Mouse (Mus musculus) T-helper 1 cell (primary cell): ENCODE data around the gene Ell3.
"Not testable (repeated sequence)": the region's sequence is repeated elsewhere in the genome, so short reads cannot be mapped to it uniquely, and the experiment has no call there.

Experiments used
- in situ Hi-C: fragments of 300-600 bp; cut with MboI, MseI; formaldehyde crosslinking; loops from one replicate; pipeline ENCODE4 v1.15.1; 2025; ENCODE audit warnings: high pct_unique_total_duplicates

The Ell3 gene

DNA sequence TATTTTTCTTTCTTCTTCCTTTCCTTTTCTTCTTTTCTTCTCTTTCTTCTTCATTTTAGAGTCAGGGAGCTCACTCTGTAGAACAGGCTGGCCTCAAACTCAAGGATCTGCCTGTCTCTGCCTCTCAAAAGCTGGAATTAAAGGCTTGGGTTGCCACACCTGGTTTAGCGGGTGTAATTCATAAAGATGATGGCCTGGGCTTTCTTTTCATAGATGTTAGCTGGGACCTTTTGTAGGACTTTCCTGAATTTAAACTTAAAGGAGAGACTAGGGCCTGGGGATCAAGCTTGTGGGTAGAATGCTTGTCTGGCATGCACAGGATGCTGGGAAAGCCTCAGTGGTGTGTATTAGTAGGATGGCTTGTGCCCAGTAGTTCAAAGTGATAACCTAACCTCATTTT lies at the start of gene Ell3:
Gene Ell3, minus strand, starts transcription at position 101 of the 400 bp plus-strand sequence.
- in situ Hi-C loops, result loop anchor here (5.0 kb wide), 1 partner anchor 37 kb away; no protein-coding TSS in a partner anchor

DNA sequence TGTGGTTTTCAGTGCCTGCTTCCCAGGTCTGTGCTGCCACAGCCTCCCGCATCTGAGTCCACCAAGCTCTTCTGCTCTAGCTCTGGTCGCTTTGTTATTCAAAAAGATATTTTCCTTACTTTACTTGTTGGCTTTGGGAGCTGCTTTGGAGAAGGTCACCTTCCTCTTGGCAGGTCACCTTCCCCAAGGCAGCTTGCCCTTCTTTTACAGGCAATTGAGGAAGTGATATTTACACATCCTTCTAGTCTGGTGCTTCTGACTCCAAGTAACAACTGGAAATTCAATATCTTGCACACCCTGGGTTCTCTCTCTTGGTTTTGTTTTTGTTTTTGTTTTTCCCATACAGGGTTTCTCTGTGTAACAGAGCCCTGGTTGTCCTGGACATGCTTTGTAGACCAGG lies 40.3 kb upstream of the Ell3 start:
- in situ Hi-C loops, result not testable (repeated sequence)

DNA sequence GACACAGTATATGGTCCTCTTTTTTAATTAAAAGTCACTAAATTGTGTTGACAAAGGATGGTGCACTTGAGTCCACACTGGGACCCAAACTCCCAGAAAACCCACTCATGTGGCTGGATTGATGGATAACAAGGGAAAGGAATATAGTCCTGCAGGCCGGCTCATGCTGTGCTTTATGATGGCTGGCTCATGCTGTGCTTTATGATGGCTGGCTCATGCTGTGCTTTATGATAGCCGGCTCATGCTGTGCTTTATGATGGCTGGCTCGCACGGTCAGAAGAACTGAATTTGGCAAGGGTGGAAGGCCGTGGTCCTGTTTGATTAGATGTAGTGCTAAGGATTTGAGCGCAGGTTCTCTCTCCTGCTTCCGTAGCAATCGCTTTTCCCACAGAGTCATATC lies 39.5 kb upstream of the Ell3 start:
- in situ Hi-C loops, result no loop called here

DNA sequence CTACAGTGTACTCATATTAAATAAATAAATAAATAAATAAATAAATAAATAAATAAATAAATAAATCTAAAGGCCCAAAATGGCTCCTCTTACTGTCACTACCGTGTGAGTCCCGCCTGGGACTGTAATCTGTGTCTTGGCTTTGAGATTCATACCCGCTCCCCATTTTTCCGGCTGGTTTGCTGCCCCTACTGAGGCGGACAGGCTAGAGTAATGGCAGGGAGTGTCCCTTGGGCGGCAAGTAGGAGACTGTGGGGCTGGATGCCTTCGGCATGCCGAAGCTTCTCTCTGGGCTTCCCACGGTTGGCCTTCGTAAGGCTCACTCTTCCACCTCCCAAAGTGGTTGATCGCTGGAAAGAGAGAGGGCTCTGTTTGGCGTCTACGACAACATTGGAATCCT lies 36.8 kb upstream of the Ell3 start:
- in situ Hi-C loops, result not testable (repeated sequence)

DNA sequence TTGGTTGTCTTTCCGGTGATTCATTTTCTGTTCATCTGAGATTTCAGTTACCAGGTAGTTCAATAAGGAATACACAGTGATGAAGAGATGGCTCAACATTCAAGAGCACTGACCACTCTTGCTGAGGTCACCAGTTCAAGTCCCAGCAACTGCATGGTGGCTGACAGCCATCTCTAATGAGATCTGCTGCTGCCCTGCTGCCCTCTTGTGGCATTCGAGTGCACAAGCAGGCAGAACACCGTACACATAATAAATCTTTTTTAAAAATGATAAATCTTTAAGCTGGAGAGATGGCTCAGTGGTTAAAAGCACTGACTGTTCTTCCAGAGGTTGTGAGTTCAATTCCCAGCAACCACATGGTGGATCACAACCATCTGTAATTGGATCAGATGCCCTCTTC lies 36.4 kb upstream of the Ell3 start:
- in situ Hi-C loops, result no loop called here

DNA sequence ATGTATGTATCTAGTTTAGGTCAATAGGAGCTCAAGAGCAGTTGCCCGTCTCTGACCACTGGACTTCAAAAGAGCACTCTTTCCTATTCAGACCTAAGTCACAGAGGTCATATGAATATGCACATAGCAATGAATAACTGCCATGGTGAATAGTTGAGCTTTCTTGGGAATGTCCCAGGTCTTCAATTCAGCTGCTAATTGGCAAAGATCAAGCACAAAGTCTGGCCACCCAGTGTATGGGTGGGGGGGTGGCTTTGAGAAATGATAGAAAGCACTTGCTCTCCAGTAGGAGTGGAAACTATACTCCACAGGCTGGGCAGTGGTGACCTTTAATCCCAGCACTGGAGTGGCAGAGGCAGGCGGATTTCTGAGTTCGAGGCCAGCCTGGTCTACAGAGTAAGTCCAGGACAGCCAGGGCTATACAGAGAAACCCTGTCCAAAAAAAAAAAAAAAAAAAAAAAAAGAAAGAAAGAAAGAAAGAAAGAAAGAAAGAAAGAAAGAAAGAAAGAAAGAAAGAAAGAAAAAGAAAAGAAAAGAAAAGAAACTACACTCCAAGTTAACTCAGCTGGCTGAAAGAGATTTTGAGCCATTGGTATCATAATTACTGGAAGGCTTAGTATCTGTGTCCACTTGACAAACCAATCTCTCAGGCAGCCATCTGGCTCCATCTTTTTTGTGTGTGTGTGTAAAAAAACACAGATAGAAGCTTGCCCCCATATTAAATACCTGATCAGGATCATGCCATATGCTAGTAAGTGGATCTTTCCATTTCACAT lies 33.6 kb upstream of the Ell3 start:
- in situ Hi-C loops, result no loop called here

DNA sequence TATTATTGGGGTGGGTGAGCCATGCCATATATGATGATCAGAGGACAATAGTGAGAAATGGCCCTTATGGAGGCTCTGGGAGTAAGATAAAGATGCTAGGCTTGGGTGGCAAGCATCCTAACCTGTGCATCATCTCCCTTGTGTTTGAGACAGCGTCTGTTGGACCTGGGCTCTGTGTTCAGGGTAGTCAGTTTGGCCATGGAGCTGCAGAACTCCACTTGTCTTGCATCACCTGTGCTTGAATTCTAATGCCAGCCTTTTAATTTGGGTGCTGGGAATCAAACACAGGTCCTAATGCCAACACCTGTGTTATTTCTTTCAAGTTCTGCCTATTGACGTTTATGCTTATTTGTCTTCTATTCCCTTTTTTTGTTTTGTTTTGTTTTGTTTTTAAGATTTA lies 31.2 kb upstream of the Ell3 start:
- in situ Hi-C loops, result not testable (repeated sequence)

DNA sequence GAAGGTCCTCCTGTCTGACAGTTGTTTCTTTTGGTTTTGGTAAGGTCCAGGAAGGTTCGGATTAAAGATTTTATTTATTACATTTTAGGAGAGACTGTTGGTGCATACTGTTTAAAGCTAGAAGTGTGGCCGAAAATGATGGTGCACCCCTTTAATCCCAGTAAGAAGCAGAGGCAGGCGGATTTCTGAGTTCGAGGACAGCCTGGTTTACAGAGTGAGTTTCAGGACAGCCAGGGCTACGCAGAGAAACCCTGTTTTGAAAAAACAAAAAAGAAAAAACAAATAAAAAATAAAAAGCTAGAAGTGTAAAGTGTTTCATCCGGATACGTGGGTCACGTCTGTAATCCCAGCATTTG lies 30.1 kb upstream of the Ell3 start:
- in situ Hi-C loops, result loop anchor here (5.0 to 25.0 kb wide), 2 partner anchors 33 to 1263 kb away; partner anchors contain the start of genes Bloc1s6, Mfap1a and Wdr76

DNA sequence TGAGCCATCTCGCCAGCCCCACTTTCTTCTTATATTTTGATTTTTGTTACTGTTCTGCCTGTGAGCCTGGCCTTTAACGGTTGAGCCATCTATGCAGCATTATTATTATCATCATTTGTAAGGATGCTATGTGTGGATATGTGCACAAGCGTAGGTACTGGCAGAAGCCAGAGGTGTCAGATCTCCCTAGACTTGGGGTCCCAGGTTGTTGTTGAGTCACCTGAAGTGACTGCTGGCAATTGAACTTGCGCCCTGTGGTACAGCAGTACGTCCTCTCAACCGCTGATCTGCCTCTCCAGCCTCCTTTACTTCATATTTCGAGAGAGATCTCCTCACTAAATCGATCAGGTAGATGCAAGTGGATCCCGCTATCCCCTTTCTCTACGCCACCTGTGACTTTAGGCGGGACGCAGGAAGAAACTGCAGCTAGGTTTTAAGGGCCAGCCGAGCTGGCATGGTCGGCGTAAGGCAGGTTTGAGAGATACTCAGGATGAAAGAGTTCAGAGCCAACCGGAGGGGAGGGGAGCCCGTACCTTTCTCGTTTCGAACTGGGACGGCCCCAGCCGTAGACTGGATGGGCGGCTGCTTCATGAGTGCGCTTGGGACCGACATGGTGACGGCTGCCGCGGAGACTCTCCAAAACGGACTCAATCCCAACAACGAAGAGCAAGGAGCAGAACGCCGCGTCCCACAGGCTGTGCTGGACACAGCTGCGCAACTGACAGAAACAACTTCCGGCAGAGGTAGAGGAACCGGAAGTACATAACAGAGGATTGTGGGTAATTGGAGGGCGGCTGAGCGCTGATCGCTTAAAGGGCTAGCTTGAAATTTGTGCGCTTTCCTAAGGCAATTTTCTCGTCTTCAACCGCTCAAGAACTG lies 29.5 kb upstream of the Ell3 start, which contains the start of gene Mfap1b:
Gene Mfap1b, minus strand, starts transcription at position 767 of the 879 bp plus-strand sequence.
- in situ Hi-C loops, result loop anchor here (5.0 to 25.0 kb wide), 2 partner anchors 34 to 1264 kb away; partner anchors contain the start of genes Bloc1s6, Mfap1a and Wdr76

DNA sequence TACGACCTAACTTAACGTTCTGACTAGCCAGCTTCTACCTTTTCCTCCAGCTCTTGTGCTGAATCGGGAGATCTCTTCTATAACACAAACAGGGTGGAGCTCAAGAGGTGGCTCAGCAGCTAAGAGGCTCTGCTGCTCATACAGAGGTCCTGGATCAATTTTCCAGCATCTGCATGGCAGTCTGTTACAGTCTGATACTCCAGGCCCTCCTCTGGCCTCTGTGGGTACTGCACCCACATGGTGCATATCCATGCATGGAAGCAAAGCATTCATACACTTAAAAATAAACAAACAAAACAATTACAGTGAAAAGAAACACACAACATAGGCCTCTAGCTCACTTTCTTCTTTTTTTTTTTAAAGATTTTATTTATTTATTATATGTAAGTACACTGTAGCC lies 28.7 kb upstream of the Ell3 start:
- in situ Hi-C loops, result loop anchor here (5.0 to 25.0 kb wide), 2 partner anchors 35 to 1265 kb away; partner anchors contain the start of genes Bloc1s6, Mfap1a and Wdr76

DNA sequence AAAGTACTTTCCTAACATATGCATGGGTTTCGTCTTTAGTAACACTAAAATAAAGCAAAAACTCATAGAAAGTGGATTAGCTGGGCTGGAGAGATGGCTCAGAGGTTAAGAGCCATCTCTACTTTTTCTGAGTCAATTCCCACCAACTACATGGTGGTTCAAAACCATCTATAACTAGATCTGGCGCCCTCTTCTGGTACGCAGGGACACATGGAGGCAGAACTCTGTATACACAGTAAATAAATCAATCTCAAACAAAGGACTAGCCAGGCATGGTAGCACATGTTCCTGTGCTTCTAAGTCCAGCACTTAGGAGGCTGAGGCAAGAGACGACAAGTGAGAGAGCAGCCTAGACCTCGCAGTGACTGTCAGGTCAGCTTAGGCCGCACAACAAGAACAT lies 24.9 kb upstream of the Ell3 start:
- in situ Hi-C loops, result loop anchor here (25.0 kb wide), 1 partner anchor 1268 kb away; the partner anchor contains the start of gene Bloc1s6

DNA sequence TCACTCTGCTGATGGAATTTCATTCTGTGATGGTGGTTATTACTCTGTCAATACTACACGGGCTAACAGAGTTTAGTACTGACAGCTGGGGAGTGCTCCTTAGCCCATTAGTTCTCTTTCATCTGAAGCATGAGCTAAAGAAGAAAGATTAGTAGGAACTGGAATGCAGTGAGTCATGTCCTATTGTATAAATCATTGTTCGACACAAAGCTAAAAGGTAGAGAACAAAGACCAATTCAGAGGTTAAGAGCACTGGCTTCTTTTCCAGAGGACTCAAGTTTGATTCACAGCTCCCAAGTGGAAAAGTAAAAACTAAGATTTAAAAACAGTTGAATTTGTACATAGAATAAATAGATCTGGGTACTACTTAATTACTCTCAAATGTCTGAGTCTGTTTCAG lies 16.0 kb upstream of the Ell3 start:
- in situ Hi-C loops, result loop anchor here (25.0 kb wide), 1 partner anchor 1277 kb away; the partner anchor contains the start of gene Bloc1s6

DNA sequence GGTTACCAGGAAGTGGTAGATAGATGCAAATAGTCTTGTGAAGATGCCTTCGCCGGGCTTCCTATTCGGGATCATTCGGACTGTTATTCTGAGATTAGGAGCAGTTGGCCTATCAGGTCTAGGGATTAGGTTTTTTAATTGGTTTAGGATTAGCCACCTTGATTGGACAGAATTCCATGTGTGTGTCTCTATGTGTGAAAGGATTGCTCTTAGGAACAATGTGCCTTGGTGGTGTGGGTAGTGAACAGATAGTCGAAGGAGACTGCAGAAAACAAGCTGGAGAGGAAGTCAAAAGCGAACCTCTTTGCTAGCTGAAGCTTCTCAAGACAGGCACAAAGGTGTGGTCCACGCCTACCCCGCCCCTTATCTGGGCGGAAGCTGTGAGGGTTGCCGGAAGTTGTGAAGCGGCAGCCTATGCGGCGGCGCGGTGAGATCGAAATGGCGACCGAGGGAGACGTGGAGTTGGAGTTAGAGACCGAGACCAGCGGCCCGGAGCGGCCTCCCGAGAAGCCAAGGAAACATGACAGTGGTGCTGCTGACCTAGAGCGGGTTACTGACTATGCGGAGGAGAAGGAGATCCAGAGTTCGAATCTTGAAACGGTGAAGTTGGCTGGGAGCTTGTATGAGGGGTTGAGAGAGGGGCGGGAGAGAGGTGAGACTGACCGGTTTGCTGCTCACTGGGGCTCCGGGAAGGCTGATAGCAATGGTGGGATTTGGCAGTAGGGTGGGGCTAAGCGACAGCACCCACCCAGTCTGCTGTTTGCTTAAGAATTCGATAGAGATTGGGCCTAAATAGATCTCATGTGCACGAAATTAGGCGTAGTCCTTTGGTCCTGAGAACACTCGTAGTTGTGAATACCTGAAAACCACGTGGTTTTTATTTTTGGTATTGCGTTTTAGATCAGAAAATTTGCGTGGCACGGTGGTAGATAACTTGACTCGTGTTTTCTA lies 12.9 kb upstream of the Ell3 start, which contains the start of gene Serinc4:
Gene Serinc4, minus strand, starts transcription at position 90 of the 951 bp plus-strand sequence.
- in situ Hi-C loops, result loop anchor here (5.0 to 25.0 kb wide), 2 partner anchors 35 to 1280 kb away; partner anchors contain the start of gene Bloc1s6

DNA sequence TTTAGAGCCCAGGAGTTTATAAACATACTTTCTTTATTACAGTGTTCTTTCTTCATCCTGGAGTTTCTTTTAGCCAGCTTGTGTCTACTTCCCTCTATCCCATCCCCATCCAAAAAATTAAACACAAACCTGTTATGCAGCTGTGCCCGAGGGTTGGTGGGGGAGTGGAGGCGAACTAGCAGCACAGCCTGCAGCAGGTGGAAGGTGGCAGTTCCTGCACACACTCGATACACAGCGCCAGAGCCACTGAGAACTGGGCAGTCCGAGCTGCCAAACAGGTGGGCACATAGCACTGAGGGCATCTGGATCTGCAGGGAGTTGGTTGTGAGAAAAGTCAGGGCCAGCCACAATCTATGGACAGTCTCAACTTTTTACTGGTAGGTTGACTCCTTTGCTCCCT lies 11.5 kb upstream of the Ell3 start:
- in situ Hi-C loops, result loop anchor here (5.0 to 25.0 kb wide), 2 partner anchors 37 to 1282 kb away; partner anchors contain the start of gene Bloc1s6

DNA sequence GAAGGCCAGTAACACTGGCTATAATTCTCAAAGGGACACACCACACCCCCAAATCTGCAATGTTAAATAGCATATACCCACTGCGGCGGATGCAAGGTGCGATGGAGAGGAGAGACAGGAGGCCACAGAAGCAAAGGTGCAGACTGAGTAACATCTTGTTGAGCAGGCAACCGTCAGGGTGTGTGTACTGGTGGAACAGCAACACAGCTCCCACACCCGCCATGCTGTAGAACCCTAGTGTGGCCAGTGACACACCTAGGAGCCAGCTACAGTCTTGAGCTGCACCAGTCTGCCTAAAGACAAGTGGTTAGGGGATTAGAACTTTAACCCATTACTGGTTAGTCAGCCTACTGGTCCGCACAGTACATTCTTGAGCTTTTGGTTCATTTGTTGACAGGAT lies 9.8 kb upstream of the Ell3 start:
- in situ Hi-C loops, result loop anchor here (25.0 kb wide), 1 partner anchor 1283 kb away; the partner anchor contains the start of gene Bloc1s6

DNA sequence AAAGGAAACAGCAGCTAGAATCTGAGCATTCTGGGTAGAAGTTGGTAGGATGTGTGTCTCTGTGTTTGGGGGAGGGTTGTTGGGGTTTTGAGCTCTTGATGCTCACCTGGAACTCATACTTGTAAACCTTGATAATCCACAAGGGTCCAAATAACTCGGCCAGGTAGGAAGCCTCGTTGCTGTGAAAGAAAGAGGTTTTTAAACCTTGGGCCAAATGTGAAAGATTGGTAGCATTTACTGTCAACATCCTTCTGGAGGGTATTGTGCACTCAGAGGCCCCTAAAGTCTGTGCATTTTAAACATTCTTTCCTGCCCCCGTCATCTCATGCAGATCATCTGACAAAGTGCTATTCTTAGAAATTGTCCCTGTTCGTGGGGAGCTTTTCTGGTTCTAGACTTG lies 8.9 kb upstream of the Ell3 start, which contains the start of gene Hypk:
Gene Hypk, plus strand, starts transcription at position 301 of the 400 bp plus-strand sequence.
- in situ Hi-C loops, result loop anchor here (25.0 kb wide), 1 partner anchor 1284 kb away; the partner anchor contains the start of gene Bloc1s6

DNA sequence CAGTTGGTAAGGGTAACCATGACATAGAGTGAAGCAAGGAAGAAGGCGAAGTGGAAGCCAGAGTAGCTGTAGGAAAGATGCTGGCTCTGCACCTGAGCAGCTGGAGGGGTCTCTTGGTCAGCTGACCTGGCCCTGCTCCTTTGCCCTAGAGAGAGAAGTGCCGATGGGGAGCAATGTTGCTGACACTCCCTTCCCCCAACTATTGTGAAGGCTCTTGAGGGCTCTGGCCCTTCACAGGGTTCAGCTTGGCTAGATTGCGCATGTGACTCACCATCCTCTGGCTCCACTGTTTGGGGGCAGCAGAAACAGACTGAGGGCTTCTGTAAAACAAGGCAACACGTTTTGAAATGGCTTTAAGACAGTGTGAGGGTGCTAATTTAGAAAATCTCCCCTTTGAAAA lies 8.3 kb upstream of the Ell3 start:
- in situ Hi-C loops, result loop anchor here (25.0 kb wide), 1 partner anchor 1285 kb away; the partner anchor contains the start of gene Bloc1s6

DNA sequence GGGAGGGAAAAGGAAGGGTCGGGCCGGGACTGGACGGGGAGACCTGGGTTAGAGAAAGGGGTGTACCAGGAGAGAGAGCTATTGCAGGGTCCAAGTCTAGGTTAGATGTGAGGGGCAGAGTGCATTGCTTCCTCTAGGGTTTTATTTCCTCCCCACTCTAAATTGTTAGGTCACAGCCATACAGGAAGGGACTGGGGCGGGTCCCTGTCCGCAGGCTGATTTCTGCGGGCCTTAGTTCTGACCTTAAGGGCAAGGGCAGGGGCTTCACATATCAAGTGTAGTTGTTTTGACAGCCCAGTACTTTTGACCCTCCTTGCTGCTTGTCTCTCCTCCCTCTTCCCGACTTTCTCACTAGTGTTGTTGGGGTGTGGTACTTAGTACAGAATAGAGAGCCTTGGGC lies 6.0 kb upstream of the Ell3 start:
- in situ Hi-C loops, result loop anchor here (25.0 kb wide), 1 partner anchor 1287 kb away; the partner anchor contains the start of gene Bloc1s6

DNA sequence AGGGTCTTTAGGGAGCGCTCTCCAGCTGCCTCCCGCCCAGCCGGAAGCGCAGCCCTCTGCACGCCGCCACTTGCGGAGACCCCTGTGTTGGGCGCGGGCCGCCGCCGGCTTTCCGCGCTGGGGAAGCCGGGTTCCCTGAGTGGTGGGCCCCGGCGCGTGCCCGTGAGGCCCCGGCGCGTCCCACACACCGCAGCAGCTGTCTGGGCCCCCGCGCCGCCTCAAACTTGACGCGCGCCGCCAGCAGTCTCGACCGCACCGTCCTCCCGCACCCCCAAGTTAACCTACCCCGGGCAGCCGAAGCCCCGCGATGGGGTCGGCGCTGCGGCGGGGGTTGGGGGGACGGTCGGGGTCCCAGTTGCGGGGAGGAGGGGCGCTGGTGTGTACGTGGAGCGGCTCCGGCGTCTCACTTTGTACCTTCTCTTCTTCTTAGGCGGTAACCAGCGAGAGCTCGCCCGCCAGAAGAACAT lies 5.5 kb upstream of the Ell3 start:
- in situ Hi-C loops, result loop anchor here (25.0 kb wide), 1 partner anchor 1288 kb away; the partner anchor contains the start of gene Bloc1s6
